Mouse (Mus musculus): ENCODE data around the gene Eps8. TPM values are rescaled to one million over a fixed set of nuclear protein-coding genes. Genes with fewer than 3 reads are reported as not detected.

Gene Eps8
- polyA plus RNA-seq, 1 experiment from 2014 or later: 14.2 TPM

DNA sequence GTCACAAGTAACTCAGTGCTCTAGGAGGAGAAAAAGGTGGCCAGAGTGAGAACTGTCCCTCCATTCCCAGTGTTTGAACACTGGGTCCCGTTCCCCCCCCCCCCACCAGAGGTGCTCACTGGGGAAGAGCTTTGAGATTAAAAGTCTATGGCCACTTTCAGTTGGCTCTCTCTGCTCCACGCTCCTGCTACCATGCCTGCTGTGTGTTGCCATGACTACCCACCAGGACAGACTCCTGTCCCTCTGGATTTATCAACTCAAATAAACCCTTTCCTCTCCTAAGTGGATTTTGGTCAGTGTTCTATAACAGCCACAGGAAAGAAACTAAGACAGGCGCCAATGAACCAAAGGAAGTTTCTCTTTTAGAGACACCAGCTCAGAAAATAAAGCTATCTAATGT is 128.9 kb downstream of the Eps8 start:
- Histone ChIP-seq H3K9ac (replicated peaks) (no peak overlapping the region), H3K4me1 (no peaks in the 10 kb centered on the region), H3K9me3 (no peaks in the 10 kb centered on the region), H3K4me3 (no peak overlapping the region), H3K27ac (replicated peaks) (no peak overlapping the region), H3K36me3 (no peaks in the 10 kb centered on the region), H3K4me2 (replicated peaks) (no peak overlapping the region), H3K27me3 (no peaks in the 10 kb centered on the region)
- ATAC-seq (replicated peaks): no peak
- WGBS: 8% methylated on average over 3 of the region's 3 CpGs

DNA sequence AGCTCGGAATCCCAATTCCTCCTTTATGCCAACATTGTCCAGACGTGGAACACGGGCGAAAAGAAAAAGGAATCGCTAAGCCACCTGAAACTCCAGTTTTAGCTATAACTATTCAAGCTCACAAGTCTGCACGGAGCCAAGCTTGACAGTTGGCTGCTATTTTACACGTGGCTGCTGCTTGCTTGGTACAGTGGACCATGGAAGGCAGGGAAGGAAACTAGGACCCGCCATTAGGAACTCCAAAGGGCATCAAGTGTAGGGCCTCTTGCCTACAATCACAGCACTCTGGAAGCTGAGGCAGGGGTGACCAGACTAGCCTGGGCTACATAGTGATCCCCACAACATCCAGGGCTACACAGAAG is 134.4 kb downstream of the Eps8 start:
- Histone ChIP-seq H3K27me3 (no peaks in the 10 kb centered on the region), H3K27ac (replicated peaks) (no peak overlapping the region), H3K4me1 (no peaks in the 10 kb centered on the region), H3K36me3 (no peaks in the 10 kb centered on the region), H3K9me3 (no peaks in the 10 kb centered on the region), H3K9ac (replicated peaks) (no peak overlapping the region), H3K4me2 (replicated peaks) (no peak overlapping the region), H3K4me3 (no peak overlapping the region)
- no peak for ATAC-seq (replicated peaks)
- 79% methylated on average over 8 of the region's 8 CpGs for WGBS

DNA sequence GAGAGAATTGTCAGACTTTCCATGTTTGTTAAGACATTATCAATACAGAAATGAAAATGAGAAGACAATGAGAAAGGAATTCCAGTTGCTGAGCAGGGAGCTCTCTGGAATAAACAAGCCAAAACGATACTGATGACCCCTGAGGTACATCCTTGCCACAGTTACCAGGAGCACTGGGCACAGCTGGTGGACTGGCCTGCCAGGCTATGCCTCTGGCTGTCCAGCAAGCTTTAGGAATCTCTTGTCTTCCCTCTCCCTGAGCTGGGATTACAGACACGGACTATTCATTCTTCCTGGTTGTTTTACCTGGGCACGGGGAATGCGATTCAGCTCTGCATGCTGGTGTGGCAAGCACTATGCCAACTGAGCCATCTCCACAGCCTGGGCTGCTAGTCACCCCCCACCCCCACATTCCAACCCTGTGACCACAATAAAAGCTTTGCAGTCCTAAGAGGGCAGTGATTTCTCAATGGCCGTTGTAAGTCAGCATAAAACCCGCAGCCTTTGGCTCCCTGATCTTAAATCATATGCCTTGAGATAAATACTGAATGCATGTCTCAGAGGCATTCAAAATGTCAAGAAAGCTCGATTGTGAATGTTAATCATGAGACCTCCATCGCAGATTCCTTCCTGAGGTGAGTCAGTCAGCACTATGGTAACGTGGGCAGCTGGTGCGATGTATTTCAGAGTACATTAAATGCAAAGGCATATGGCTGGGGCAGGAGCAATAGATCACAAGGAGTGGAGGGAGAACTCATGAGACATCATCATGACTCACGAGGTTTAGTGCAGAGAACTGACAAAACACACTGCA is 134.9 kb downstream of the Eps8 start:
- ATAC-seq (replicated peaks): no peak
- Histone ChIP-seq H3K27me3 (no peaks in the 10 kb centered on the region), H3K4me2 (replicated peaks) (no peak overlapping the region), H3K4me3 (no peak overlapping the region), H3K36me3 (no peaks in the 10 kb centered on the region), H3K27ac (replicated peaks) (no peak overlapping the region), H3K4me1 (no peaks in the 10 kb centered on the region), H3K9me3 (no peaks in the 10 kb centered on the region), H3K9ac (replicated peaks) (no peak overlapping the region)
- WGBS: 74% methylated on average over 11 of the region's 11 CpGs

DNA sequence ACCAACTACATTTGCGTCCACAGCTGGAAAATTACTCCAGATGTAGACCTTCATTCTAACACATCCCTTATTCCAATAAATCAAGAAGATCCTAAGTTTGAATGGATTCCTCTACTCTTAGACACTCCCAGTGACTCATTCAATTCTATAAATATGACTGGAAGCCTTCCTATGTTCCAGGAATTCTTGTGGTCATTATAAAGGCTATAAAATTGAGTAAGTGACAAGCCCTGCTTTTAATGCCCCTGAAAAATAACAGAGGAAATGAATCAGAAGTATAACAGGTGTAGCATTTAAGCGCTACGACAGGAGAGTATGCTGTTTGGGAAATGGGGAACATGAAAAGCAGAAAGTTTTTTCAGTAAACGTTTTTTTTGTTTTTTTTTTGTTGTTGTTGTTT is 139.8 kb downstream of the Eps8 start:
- no peak for ATAC-seq (replicated peaks)
- H3K4me3 ChIP-seq: no peak overlapping the region
- H3K4me1 ChIP-seq: no peaks in the 10 kb centered on the region
- H3K27ac ChIP-seq (replicated peaks): no peak overlapping the region
- no peak overlapping the region for H3K9ac ChIP-seq (replicated peaks)
- no peaks in the 10 kb centered on the region for H3K9me3 ChIP-seq
- no peaks in the 10 kb centered on the region for H3K36me3 ChIP-seq
- H3K27me3 ChIP-seq: no peaks in the 10 kb centered on the region
- no peak overlapping the region for H3K4me2 ChIP-seq (replicated peaks)
- WGBS: 84% methylated on average over 4 of the region's 4 CpGs

DNA sequence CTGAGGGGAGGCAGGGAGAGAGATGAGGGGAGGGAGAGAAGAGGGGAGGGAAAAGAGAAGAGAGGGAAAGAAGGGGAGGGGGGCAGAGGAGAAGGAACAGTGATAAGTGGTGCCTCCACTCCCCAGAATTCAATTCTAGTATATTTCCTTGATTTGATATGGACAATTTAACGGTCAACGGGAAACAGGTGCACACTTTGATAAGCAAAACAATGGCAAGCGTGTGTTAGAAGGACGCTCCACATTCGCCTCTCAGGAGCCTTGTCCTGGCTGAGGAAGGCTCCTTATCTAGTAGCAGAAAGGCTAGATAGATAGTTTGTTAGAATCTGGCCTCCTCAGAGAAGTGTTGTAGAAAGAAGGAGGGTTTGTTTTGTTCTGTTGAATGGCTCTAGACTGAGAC is 141.9 kb downstream of the Eps8 start:
- H3K27me3 ChIP-seq: no peaks in the 10 kb centered on the region
- WGBS: 80% methylated on average over 5 of the region's 5 CpGs
- ATAC-seq (replicated peaks): no peak

DNA sequence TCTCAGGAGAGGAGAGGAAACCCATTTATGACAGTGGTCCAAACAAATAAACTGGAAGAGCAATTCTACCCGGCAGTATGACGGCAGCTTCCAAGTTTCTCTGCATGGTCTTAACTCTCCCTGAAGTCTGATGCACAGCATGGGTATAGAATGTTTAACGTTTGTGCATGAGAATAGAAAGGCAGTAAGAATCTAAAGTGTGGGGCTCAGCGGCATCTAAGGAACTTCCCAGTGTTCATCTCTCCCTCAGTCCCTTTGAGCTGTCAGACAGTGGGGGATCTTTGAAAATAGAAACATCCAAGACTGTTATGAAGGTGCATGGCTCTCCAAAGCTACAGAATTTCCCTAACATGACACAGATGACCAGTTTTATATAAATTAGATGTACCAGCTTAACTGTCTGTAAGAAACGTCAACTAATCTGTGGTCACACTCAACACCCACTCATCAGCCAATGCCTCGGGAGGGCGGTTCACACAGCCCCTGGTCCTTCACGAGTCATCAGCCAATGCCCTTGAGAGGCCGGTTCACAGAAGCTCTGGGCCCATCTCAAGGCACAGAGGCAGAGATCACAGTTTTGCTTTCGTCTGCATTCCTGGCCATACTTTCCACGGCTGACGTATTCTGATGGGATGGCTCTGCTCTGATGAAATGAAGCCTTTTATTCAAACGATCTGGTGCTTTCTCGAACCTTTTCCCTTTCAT is 145.2 kb downstream of the Eps8 start:
- Histone ChIP-seq H3K27ac (replicated peaks) (no peak overlapping the region), H3K4me1 (no peaks in the 10 kb centered on the region), H3K36me3 (no peaks in the 10 kb centered on the region), H3K9ac (replicated peaks) (no peak overlapping the region), H3K27me3 (no peaks in the 10 kb centered on the region), H3K4me2 (replicated peaks) (no peak overlapping the region), H3K9me3 (no peaks in the 10 kb centered on the region), H3K4me3 (no peak overlapping the region)
- 82% methylated on average over 14 of the region's 14 CpGs for WGBS
- ATAC-seq (replicated peaks): no peak

More for the DNA sequence above, 141.9 kb downstream of the Eps8 start:
- H3K4me3 ChIP-seq: no peak overlapping the region
- no peak overlapping the region for H3K9ac ChIP-seq (replicated peaks)
- no peak overlapping the region for H3K4me2 ChIP-seq (replicated peaks)
- no peaks in the 10 kb centered on the region for H3K4me1 ChIP-seq
- H3K36me3 ChIP-seq: no peaks in the 10 kb centered on the region
- no peak overlapping the region for H3K27ac ChIP-seq (replicated peaks)
- no peaks in the 10 kb centered on the region for H3K9me3 ChIP-seq

DNA sequence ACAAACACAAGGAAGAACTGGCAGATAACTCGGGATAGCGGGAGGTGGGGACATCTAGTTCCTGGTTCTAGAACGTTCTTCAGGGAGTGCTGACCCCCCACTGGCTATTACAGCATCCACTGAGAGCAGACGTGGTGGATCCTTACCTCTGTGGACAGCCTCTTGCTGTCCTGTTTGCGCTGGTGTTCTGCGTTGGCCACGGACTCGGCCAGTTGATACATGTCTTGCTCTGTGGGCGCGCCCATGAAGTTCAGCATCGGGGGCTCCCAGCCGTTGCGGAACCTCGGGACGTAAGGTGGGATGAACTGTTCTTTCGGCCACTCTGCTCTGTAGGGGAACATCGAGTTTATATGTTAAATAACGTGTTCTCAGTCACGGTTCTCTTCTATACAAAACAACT is 145.7 kb downstream of the Eps8 start:
- Histone ChIP-seq H3K4me1 (no peaks in the 10 kb centered on the region), H3K4me2 (replicated peaks) (no peak overlapping the region), H3K27ac (replicated peaks) (no peak overlapping the region), H3K9ac (replicated peaks) (no peak overlapping the region), H3K9me3 (no peaks in the 10 kb centered on the region), H3K27me3 (no peaks in the 10 kb centered on the region), H3K36me3 (no peaks in the 10 kb centered on the region), H3K4me3 (no peak overlapping the region)
- 96% methylated on average over 19 of the region's 19 CpGs for WGBS
- ATAC-seq (replicated peaks): no peak

DNA sequence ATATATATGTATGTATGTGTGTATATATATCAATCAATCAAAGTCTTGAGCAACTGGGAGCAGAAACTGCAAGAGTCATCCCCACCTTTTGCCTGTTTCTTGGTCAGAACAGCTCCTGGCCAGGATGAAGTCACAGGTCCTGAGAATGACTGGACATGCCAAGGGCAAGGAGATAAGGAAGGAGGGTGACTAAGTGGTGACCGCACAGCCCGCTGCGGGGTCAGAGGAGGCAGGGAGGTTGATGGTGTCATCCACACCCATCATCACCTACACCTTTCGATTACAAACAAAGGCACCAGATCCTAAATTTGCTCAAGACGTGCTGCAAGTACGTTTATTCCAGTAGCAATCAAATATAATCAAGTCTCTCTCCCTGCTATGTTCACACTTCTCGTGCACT is 148.1 kb downstream of the Eps8 start:
- ATAC-seq (replicated peaks): no peak
- H3K27ac ChIP-seq (replicated peaks): no peak overlapping the region
- H3K9me3 ChIP-seq: no peaks in the 10 kb centered on the region
- no peaks in the 10 kb centered on the region for H3K4me1 ChIP-seq
- H3K4me3 ChIP-seq: no peak overlapping the region
- H3K27me3 ChIP-seq: no peaks in the 10 kb centered on the region
- no peak overlapping the region for H3K9ac ChIP-seq (replicated peaks)
- no peak overlapping the region for H3K4me2 ChIP-seq (replicated peaks)
- 94% methylated on average over 7 of the region's 7 CpGs for WGBS
- H3K36me3 ChIP-seq: no peaks in the 10 kb centered on the region

DNA sequence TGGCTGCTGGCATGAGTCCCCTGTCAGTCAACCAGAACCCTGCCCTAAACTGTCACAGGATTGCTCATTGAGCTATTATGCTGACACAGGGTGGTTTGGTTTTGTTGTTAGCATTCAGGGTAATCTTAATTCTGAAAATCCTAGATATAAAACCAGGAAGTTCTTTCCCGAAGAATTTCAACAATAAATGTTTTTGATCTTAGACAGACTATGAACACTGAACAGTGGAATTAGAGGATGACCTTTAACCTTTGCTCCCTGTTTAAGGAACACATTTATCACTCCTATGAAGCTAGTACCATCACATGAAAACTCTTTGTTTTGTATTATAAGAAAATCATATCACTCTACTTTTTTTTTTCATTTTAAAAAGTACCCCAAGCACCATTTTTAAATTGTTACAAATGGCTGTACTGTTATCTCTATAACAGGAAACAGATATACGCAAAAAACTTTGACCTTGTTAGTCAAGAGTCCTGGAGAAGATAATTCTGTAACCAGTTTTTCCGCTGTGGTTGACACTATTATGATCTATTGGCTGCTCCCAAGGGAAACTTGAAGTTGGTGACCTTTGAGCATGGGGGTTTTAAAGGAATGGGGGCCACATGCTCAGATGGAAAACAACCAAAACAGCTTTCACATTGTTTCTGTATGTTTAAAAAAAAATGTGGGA is 149.0 kb downstream of the Eps8 start:
- WGBS: 92% methylated on average over 3 of the region's 3 CpGs
- H3K4me1 ChIP-seq: no peaks in the 10 kb centered on the region
- no peak overlapping the region for H3K4me2 ChIP-seq (replicated peaks)
- H3K9ac ChIP-seq (replicated peaks): no peak overlapping the region
- no peak overlapping the region for H3K4me3 ChIP-seq
- H3K27me3 ChIP-seq: no peaks in the 10 kb centered on the region
- no peaks in the 10 kb centered on the region for H3K36me3 ChIP-seq
- no peak overlapping the region for H3K27ac ChIP-seq (replicated peaks)
- no peaks in the 10 kb centered on the region for H3K9me3 ChIP-seq
- no peak for ATAC-seq (replicated peaks)

DNA sequence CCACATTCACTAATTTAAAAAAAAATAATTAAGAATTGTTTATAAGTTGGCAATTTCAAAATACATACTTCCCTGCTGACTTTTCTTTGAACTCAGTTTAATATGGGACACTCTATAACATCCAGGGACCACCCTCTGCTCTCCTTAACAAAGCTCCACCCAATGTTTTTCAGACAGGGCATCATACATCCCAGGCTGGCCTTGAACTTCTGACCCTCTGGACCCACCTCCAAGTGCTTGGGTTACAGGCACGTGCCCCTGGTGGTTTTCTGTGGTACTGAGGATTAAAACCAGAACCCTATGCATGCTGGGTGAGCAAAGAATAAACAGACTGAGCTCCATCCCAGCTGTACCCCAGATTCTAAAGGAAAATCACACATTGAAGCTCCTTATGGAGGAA is 150.6 kb downstream of the Eps8 start:
- 68% methylated on average over 1 of the region's 1 CpGs for WGBS

DNA sequence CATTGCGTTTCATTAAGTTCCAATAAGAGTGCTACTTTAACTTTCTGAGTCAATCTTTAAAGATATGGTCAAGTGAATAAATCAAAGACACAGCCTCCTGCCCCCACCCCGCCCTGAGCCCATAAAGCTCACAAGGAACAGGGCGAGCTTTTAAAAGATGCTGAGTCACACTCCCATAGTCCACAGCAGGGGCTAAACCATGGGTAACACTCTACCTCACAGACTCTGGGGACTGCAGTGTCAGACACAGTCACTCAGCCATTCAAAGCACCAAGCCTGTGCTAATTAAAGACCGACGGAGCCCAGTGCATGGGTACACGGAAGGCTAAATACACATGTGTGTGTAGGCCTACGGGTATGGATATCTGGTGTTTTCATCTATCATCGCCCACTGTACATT is 151.2 kb downstream of the Eps8 start:
- Histone ChIP-seq H3K4me3 (no peak overlapping the region), H3K9ac (replicated peaks) (no peak overlapping the region), H3K36me3 (no peaks in the 10 kb centered on the region), H3K27ac (replicated peaks) (no peak overlapping the region), H3K4me1 (no peaks in the 10 kb centered on the region), H3K4me2 (replicated peaks) (no peak overlapping the region), H3K9me3 (no peaks in the 10 kb centered on the region), H3K27me3 (no peaks in the 10 kb centered on the region)
- no peak; the same call in 1 of the 2 replicates for ATAC-seq (replicated peaks)
- 87% methylated on average over 8 of the region's 8 CpGs for WGBS

More for the DNA sequence above, 150.6 kb downstream of the Eps8 start:
- H3K4me3 ChIP-seq: no peak overlapping the region
- no peaks in the 10 kb centered on the region for H3K27me3 ChIP-seq
- no peak for ATAC-seq (replicated peaks)
- no peak overlapping the region for H3K27ac ChIP-seq (replicated peaks)
- H3K36me3 ChIP-seq: no peaks in the 10 kb centered on the region
- no peaks in the 10 kb centered on the region for H3K4me1 ChIP-seq
- no peak overlapping the region for H3K4me2 ChIP-seq (replicated peaks)
- no peak overlapping the region for H3K9ac ChIP-seq (replicated peaks)
- H3K9me3 ChIP-seq: no peaks in the 10 kb centered on the region

DNA sequence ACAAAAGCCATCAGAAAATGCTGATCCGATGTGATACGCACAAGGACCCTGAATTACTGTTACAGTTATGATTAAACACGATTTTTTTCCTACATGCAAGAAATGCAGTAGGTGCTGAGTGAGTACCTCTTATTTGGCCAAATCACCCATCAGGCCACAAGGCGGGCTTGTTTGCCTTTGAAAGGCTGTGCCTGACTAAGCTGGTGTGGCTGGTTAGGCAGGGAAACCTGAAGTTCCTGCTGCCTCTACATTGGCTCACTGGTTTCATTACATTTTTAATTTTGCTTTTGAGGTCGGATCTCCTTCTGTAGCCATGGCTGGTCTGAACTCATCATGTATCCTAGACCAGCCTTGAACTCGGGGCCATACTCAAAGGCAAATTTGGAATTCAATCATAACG is 151.7 kb downstream of the Eps8 start:
- Histone ChIP-seq H3K4me2 (replicated peaks) (no peak overlapping the region), H3K9ac (replicated peaks) (no peak overlapping the region), H3K4me1 (no peaks in the 10 kb centered on the region), H3K36me3 (no peaks in the 10 kb centered on the region), H3K27me3 (no peaks in the 10 kb centered on the region), H3K27ac (replicated peaks) (no peak overlapping the region), H3K4me3 (no peak overlapping the region), H3K9me3 (no peaks in the 10 kb centered on the region)
- ATAC-seq (replicated peaks): no peak
- WGBS: 89% methylated on average over 7 of the region's 7 CpGs
